Mouse (Mus musculus) forebrain, embryonic 10.5 days (tissue): ENCODE measurements around the gene Endog. TPM values are rescaled to one million over a fixed set of nuclear protein-coding genes. Genes with fewer than 3 reads are reported as not detected.

Experiments
- DNase-seq: peaks from one replicate; pipeline ENCODE4 v3.0.0-alpha.2; 2017; ENCODE audit warnings: low spot score; ENCODE audit errors: extremely low spot score
- H3K27ac ChIP-seq: fragments of 300-500 bp; sonication (generic); 2 replicates; pipeline ENCODE4 v1.5.1; 2016; ENCODE audit warnings: mild to moderate bottlenecking
- H3K27me3 ChIP-seq: fragments of 300-500 bp; sonication (generic); 2 replicates; pipeline ENCODE4 v1.6.1; 2016; ENCODE audit warnings: mild to moderate bottlenecking; ENCODE audit not compliant: poor library complexity, severe bottlenecking
- H3K36me3 ChIP-seq: fragments of 300-500 bp; sonication (generic); replicated peaks from 2 replicates; pipeline ENCODE4 v1.6.1; 2016; ENCODE audit warnings: mild to moderate bottlenecking, moderate library complexity
- H3K4me1 ChIP-seq: fragments of 300-500 bp; sonication (generic); 2 replicates; pipeline ENCODE4 v1.6.1; 2016
- H3K4me3 ChIP-seq: fragments of 300-500 bp; sonication (generic); 2 replicates; pipeline ENCODE4 v1.5.1; 2016; ENCODE audit warnings: mild to moderate bottlenecking, moderate library complexity
- H3K9me3 ChIP-seq: fragments of 300-500 bp; sonication (generic); 2 replicates; pipeline ENCODE4 v1.6.1; 2016; ENCODE audit warnings: mild to moderate bottlenecking, moderate library complexity
- WGBS: fragments of 180-500 bp; shearing (Covaris S2); methylation state at CpG from one replicate; pipeline ENCODE4 v1.1.7; 2016; 5-methylcytosine and 5-hydroxymethylcytosine counted together
- polyA plus RNA-seq: library from polyadenylated mRNA; unstranded; fragments of >200 nt; fragmentation: Nextera tagmentation; extraction: Ambion mirVana; gene quantifications from 2 replicates; pipeline ENCODE4 v1.2.1, GENCODE M21; 2016

Gene Endog
- polyA plus RNA-seq, 1 experiment from 2014 or later = 17.9 TPM

- Histone ChIP-seq H3K27me3 (no peaks in the 10 kb centered on the region), H3K36me3 (no peaks in the 10 kb centered on the region), H3K27ac (no peak overlapping the region), H3K4me1 (peaks cover 15% of the 10 kb centered on the region), H3K9me3 (no peaks in the 10 kb centered on the region), H3K4me3 (no peak overlapping the region)
- no peak for DNase-seq
- WGBS = 72% methylated on average over 7 of the region's 7 CpGs
These were observed 32.1 kb downstream of the Endog start for GRCm38 (mm10) chr2:30203439-30203838.

GRCm38 (mm10) chr2:30205255-30205628, 33.9 kb downstream of the Endog start:
- Histone ChIP-seq H3K36me3 (no peaks in the 10 kb centered on the region), H3K27ac (peak overlapping the region; percentile 81), H3K9me3 (no peaks in the 10 kb centered on the region), H3K4me1 (peaks cover 16% of the 10 kb centered on the region), H3K4me3 (peak overlapping the region; percentile 72), H3K27me3 (no peaks in the 10 kb centered on the region)
- 4% methylated on average over 13 of the region's 13 CpGs for whole genome bisulfite sequencing
- DNase-seq = no peak

- H3K4me3 ChIP-seq = peak within 1 kb of the TSS; percentile 72
- no peaks in the 10 kb centered on the region for H3K27me3 ChIP-seq
- H3K9me3 ChIP-seq = no peaks in the 10 kb centered on the region
- WGBS = under 1% methylated on average over 44 of the region's 44 CpGs
- H3K27ac ChIP-seq = peak within 1 kb of the TSS; percentile 81
- peak; percentile 93 for DNase-seq
- no peaks in the 10 kb centered on the region for H3K36me3 ChIP-seq
- peaks cover 22% of the 10 kb centered on the region for H3K4me1 ChIP-seq
These were observed 34.5 kb downstream of the Endog start, which contains the start of gene Kyat1 for GRCm38 (mm10) chr2:30205629-30206357. Gene Kyat1 (minus strand): TSS chr2:30205847.

DNA sequence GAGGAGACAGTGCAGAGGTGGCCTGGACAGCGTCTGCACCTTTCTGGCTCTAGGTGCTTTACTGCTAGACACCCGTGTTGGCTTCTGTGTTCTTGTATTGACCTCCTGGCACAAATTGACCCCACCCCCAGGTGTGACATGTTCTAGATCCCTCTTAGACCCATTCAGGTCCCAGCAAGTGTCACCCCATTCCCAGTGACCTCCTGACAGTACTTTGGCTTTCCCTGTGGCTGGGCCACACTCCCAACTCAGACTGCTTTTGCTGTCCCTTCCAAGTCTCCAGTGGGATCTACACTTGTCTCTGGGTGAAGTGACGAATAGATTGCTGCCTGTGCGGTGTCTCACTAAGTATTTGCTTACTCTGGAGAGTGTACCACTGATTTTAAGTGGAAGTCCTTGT, 36.1 kb downstream of the Endog start:
- peaks cover 22% of the 10 kb centered on the region for H3K4me1 ChIP-seq
- H3K27ac ChIP-seq = no peak overlapping the region
- WGBS = 82% methylated on average over 4 of the region's 4 CpGs
- H3K9me3 ChIP-seq = no peaks in the 10 kb centered on the region
- H3K27me3 ChIP-seq = no peaks in the 10 kb centered on the region
- no peaks in the 10 kb centered on the region for H3K36me3 ChIP-seq
- no peak for DNase-seq
- H3K4me3 ChIP-seq = no peak overlapping the region; the same call in 1 of the 2 replicates

GRCm38 (mm10) chr2:30207886-30208285, 36.6 kb downstream of the Endog start:
- DNase-seq = no peak
- 84% methylated on average over 5 of the region's 5 CpGs for WGBS
- H3K27me3 ChIP-seq = no peaks in the 10 kb centered on the region
- no peak overlapping the region for H3K4me3 ChIP-seq
- H3K27ac ChIP-seq = no peak overlapping the region
- H3K36me3 ChIP-seq = no peaks in the 10 kb centered on the region
- H3K9me3 ChIP-seq = no peaks in the 10 kb centered on the region
- peaks cover 22% of the 10 kb centered on the region for H3K4me1 ChIP-seq

DNA sequence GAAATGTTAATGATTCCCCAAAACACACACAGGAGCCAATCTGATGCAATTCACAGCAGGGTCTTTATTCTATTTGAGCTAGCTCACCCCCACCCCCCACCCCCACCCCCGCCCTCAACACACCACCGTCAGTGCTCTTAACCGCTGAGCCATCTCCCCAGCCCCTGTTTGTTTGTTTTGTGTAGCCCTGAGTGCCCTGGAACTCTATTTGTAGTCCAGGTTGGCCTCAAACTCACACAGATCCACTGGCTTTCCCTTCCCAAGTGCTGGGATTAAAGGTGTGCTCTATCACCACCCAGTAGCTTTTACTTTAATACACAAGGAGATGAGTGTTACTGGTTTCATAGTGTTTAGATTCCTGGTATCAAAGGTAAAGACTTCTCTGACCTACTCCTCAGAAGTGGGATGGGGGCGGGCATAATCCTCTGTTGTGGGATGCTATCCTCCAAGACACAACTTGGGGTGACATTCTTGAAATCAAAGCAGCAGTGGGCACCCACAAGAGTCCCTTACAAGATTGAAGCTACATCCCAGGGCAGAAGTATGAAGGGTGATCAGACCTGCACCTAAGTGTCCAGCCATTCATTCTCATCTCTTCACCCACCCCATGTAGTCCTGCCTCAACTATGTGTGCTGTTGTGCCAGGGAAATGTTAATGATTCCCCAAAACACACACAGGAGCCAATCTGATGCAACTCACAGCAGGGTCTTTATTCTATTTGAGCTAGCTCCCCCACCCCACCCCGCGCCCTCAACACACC, 40.3 kb downstream of the Endog start:
- Histone ChIP-seq H3K36me3 (no peaks in the 10 kb centered on the region), H3K9me3 (no peaks in the 10 kb centered on the region), H3K27ac (no peak overlapping the region), H3K4me1 (peaks cover 9% of the 10 kb centered on the region), H3K27me3 (no peaks in the 10 kb centered on the region), H3K4me3 (no peak overlapping the region)
- no peak for DNase-seq
- WGBS = 79% methylated on average over 6 of the region's 6 CpGs

- DNase-seq = no peak
- H3K27ac ChIP-seq = no peak overlapping the region
- H3K4me3 ChIP-seq = no peak overlapping the region
- no peaks in the 10 kb centered on the region for H3K27me3 ChIP-seq
- peaks cover 7% of the 10 kb centered on the region for H3K4me1 ChIP-seq
- H3K9me3 ChIP-seq = no peaks in the 10 kb centered on the region
- WGBS = 79% methylated on average over 4 of the region's 4 CpGs
- H3K36me3 ChIP-seq = no peaks in the 10 kb centered on the region
These were observed 40.9 kb downstream of the Endog start for GRCm38 (mm10) chr2:30212169-30212545.

GRCm38 (mm10) chr2:30212951-30213350, 41.7 kb downstream of the Endog start:
- H3K4me3 ChIP-seq = no peak overlapping the region
- H3K27me3 ChIP-seq = no peaks in the 10 kb centered on the region
- no peaks in the 10 kb centered on the region for H3K36me3 ChIP-seq
- no peaks in the 10 kb centered on the region for H3K9me3 ChIP-seq
- peaks cover 7% of the 10 kb centered on the region for H3K4me1 ChIP-seq
- H3K27ac ChIP-seq = no peak overlapping the region
- DNase-seq = no peak
- 85% methylated on average over 1 of the region's 1 CpGs for WGBS

DNA sequence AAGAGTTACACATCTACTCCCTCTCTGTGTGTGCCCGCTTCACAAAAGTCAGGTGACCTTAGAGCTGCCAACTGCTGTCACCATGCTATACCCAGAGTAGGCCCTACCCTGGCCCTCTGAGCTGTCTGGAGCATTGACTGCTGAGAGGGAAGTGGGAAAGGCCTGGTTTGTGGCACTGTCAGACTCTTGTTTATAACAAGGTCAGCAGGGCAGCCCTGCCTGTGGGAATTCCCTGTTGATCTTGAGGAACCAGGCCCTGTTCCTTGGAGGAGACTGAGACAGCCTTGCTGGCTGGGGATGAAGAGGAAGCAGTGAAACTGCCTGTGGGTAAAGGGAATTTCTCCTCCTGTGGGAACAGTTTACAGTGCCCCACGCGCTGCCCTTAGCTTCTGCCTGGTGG, 43.5 kb downstream of the Endog start:
- no peak overlapping the region for H3K4me3 ChIP-seq
- H3K27ac ChIP-seq = no peak overlapping the region
- no peak for DNase-seq
- 98% methylated on average over 3 of the region's 3 CpGs for WGBS
- H3K4me1 ChIP-seq = peaks cover 7% of the 10 kb centered on the region
- no peaks in the 10 kb centered on the region for H3K27me3 ChIP-seq
- H3K9me3 ChIP-seq = no peaks in the 10 kb centered on the region
- H3K36me3 ChIP-seq = no peaks in the 10 kb centered on the region

- 90% methylated on average over 6 of the region's 6 CpGs for WGBS
- no peaks in the 10 kb centered on the region for H3K9me3 ChIP-seq
- no peak overlapping the region for H3K4me3 ChIP-seq
- peaks cover 3% of the 10 kb centered on the region for H3K4me1 ChIP-seq
- no peak overlapping the region for H3K27ac ChIP-seq
- no peaks in the 10 kb centered on the region for H3K36me3 ChIP-seq
- no peaks in the 10 kb centered on the region for H3K27me3 ChIP-seq
- DNase-seq = no peak
These were observed 44.2 kb downstream of the Endog start for GRCm38 (mm10) chr2:30215493-30215892.

DNA sequence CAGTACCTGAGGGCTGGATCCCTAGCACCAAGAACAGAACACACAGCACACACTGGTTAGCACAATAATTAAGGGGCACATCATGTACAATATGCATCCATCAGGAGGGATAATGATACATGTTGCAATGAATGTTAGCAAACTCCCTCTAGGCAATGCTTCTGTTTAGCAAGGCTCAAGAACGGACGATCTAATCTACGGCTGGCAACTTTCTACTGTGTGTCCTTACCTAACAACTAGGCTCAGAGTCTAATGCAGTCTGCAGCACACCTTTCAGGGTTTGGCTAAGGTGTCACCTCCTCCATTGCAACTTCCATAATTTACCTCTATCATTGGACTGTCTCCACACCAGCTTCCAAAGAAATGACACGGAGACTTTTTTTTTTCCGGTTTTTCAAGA, 45.0 kb downstream of the Endog start:
- H3K4me1 ChIP-seq = no peaks in the 10 kb centered on the region
- no peaks in the 10 kb centered on the region for H3K36me3 ChIP-seq
- WGBS = 93% methylated on average over 5 of the region's 5 CpGs
- H3K4me3 ChIP-seq = no peak overlapping the region
- no peaks in the 10 kb centered on the region for H3K27me3 ChIP-seq
- H3K27ac ChIP-seq = no peak overlapping the region
- H3K9me3 ChIP-seq = no peaks in the 10 kb centered on the region
- DNase-seq = no peak
